30 mouse cellular contexts compared by ENCODE assay signal in genomic region chr17:37061435-37061834, GRCm38 (mm10). TPM values are rescaled to one million over a fixed set of nuclear protein-coding genes. Genes with fewer than 3 reads are reported as not detected.
DNase-seq lines count a peak whose midpoint lies in the region; ATAC-seq and TF ChIP-seq lines count a peak whose summit lies in the region.
"Had no signal": no experiment of that assay in that cellular context is flagged by ENCODE, and none has a peak within 500 bp of the region (broad histone marks: within the 10 kb centered on the region; RNA-seq: fewer than 3 reads in every experiment).

No protein-coding gene starts in this region.

- no peak for TF ChIP-seq CTCF in layer of hippocampus, adult 2 months (conservative IDR thresholded peaks at IDR 0.05)
- no peak for TF ChIP-seq CTCF in Patski (IDR thresholded peaks at IDR 0.05)
- no peak for TF ChIP-seq CTCF in olfactory bulb, adult 2 months (IDR thresholded peaks at IDR 0.05; ENCODE audit: insufficient read depth, low read depth, low read length)

- in situ Hi-C loops in Patski (cut with MboI; ENCODE audit: low pct_unique_long_range_greater_than_20kb): loop anchor here (25.0 kb wide), 1 partner anchor 799 kb away; the partner anchor contains the start of genes Rpp21 and Trim39

- POLR2A ChIA-PET in Patski (lab: Charles Lee): interaction anchor here (1.1 to 2.1 kb wide), 2 partner anchors 8 to 16 kb away, joined by 4 to 5 read pairs; partner anchors contain the start of gene Gabbr1

- peak; percentile 71 for ATAC-seq in Patski
- ATAC-seq: CD4-positive, CD25-positive, alpha-beta regulatory T cell, adult 4 months; hindbrain, embryonic 16.5 days had no signal

- DNase-seq in layer of hippocampus, adult 2 months (ENCODE audit: low spot score in 2 of 2): no peak
- no peak for DNase-seq in layer of hippocampus, adult 8-10 months (ENCODE audit: low spot score in 2 of 2)
- peak; percentile 85 for DNase-seq in Muller cell, postnatal 12 days (ENCODE audit: inconsistent ontology term)
- DNase-seq in Patski (ENCODE audit: low read depth, low spot score): no peak
- DNase-seq in heart, embryonic 10.5 days (ENCODE audit: low spot score): no peak
- no peak for DNase-seq in embryo, embryonic 9.5 days (ENCODE audit: extremely low spot score)
- DNase-seq: adrenal gland, adult 8-10 months; B cell, adult 2 months; cerebellum, adult 11-12 months; cerebellum, adult 9-10 months; cerebellum, postnatal 25 days; gastrocnemius, adult 2 months; gastrocnemius, postnatal 25 days; heart, postnatal 36 days; kidney, adult 18-20 months had no signal

- H3K4me1 ChIP-seq in olfactory bulb, adult 2 months (ENCODE audit: control insufficient read depth, insufficient read depth, low read length): peaks cover 14% of the 10 kb centered on the region
- H3K4me1 ChIP-seq in heart, embryonic 10.5 days: no peaks in the 10 kb centered on the region
- H3K4me1 ChIP-seq: embryonic facial prominence, embryonic 10.5 days; heart, embryonic 13.5 days had no signal

- H3K27ac ChIP-seq in layer of hippocampus, adult 2 months: peak overlapping the region; percentile 84
- H3K27ac ChIP-seq in olfactory bulb, adult 2 months (ENCODE audit: insufficient read depth, low read depth, low read length): peak overlapping the region; percentile 83; the same call in 1 of the 2 replicates
- no peak overlapping the region for H3K27ac ChIP-seq in heart, embryonic 10.5 days
- H3K27ac ChIP-seq: embryonic facial prominence, embryonic 10.5 days; forebrain, embryonic 10.5 days; gastrocnemius, adult 2 months; heart, embryonic 13.5 days had no signal

- no peak for TF ChIP-seq POLR2A in olfactory bulb, adult 2 months (IDR thresholded peaks at IDR 0.05; ENCODE audit: insufficient read depth, low read depth, low read length)

- CTCF ChIA-PET in Patski (lab: Charles Lee): interaction anchor here (0.9 to 2.4 kb wide), 5 partner anchors 8 to 169 kb away, joined by 3 to 9 read pairs (median 3); no protein-coding TSS in a partner anchor

- H3K4me3 ChIP-seq in layer of hippocampus, adult 2 months: no peak overlapping the region; the same call in 1 of the 2 replicates
- H3K4me3 ChIP-seq in olfactory bulb, adult 2 months (ENCODE audit: insufficient read depth, low read depth, low read length): no peak overlapping the region
- H3K4me3 ChIP-seq in heart, embryonic 10.5 days: no peak overlapping the region
- H3K4me3 ChIP-seq: embryonic facial prominence, embryonic 10.5 days; erythroblast, embryonic 14.5 days; forebrain, embryonic 10.5 days; gastrocnemius, adult 2 months; heart, embryonic 13.5 days had no signal

- WGBS in olfactory bulb, adult 2 months: 22% methylated on average over 3 of the region's 3 CpGs
- WGBS in heart, embryonic 10.5 days: 92% methylated on average over 3 of the region's 3 CpGs

- no peaks in the 10 kb centered on the region for H3K27me3 ChIP-seq in Patski
- H3K27me3 ChIP-seq in heart, embryonic 10.5 days (ENCODE audit: insufficient read depth, poor library complexity, severe bottlenecking): no peaks in the 10 kb centered on the region
- H3K27me3 ChIP-seq: heart, embryonic 13.5 days had no signal

- H3K36me3 ChIP-seq in heart, embryonic 10.5 days: peaks cover 80% of the 10 kb centered on the region

- no peaks in the 10 kb centered on the region for H3K9me3 ChIP-seq in heart, embryonic 10.5 days
- H3K9me3 ChIP-seq: embryonic facial prominence, embryonic 10.5 days; forebrain, embryonic 10.5 days; G1E; heart, embryonic 13.5 days had no signal

RNA-seq across cellular contexts. Expression of gene Gabbr1, which starts 15.7 kb away (rescaled TPM):
- 100 to 1,000 TPM; 682 to 738 TPM for total RNA-seq in layer of hippocampus, adult 2 months (2021)
- 100 to 1,000 TPM; 595 to 693 (median 673) TPM for total RNA-seq in layer of hippocampus, adult 8-10 months (2022)
- polyA plus RNA-seq in Patski (2021): 44.4 TPM
- 220 and 221 TPM in 2 replicates for polyA plus RNA-seq in olfactory bulb, adult 2 months (2012; ENCODE audit: insufficient read depth, insufficient read length, low replicate concordance, missing spikeins)
- polyA plus RNA-seq in heart, embryonic 10.5 days (2016; fragmentation: Nextera tagmentation; extraction: Ambion mirVana): 5.8 and 9.6 TPM in 2 replicates

RNA-seq across cellular contexts. Expression of gene Olfr90, which starts 26.9 kb away (rescaled TPM):
- not detected for total RNA-seq in layer of hippocampus, adult 2 months (2021)
- not detected for total RNA-seq in layer of hippocampus, adult 8-10 months (2022)
- polyA plus RNA-seq in Patski (2021): not detected
- not detected in 2 replicates for polyA plus RNA-seq in olfactory bulb, adult 2 months (2012; ENCODE audit: insufficient read depth, insufficient read length, low replicate concordance, missing spikeins)
- not detected in 2 replicates for polyA plus RNA-seq in heart, embryonic 10.5 days (2016; fragmentation: Nextera tagmentation; extraction: Ambion mirVana)
- total RNA-seq: adrenal gland, adult 8-10 months; gastrocnemius, adult 2 months; gastrocnemius, postnatal 25 days; granulocyte monocyte progenitor cell, adult 5-6 weeks; heart, adult 8-10 months; heart, postnatal 36 days had no signal
- polyA plus RNA-seq: embryonic facial prominence, embryonic 10.5 days; embryonic facial prominence, embryonic 14.5 days; erythroblast, embryonic 14.5 days; forebrain, embryonic 10.5 days; G1E; heart, embryonic 13.5 days; heart, postnatal 0 days; hindbrain, embryonic 11.5 days; intestine, embryonic 14.5 days had no signal

RNA-seq across cellular contexts. Expression of gene Olfr91, which starts 36.6 kb away (rescaled TPM):
- total RNA-seq in layer of hippocampus, adult 2 months (2021): not detected
- total RNA-seq in layer of hippocampus, adult 8-10 months (2022): not detected
- polyA plus RNA-seq in Patski (2021): not detected
- polyA plus RNA-seq in olfactory bulb, adult 2 months (2012; ENCODE audit: insufficient read depth, insufficient read length, low replicate concordance, missing spikeins): not detected in 2 replicates
- polyA plus RNA-seq in heart, embryonic 10.5 days (2016; fragmentation: Nextera tagmentation; extraction: Ambion mirVana): 0.15 TPM in 1 of 2 replicates, not detected in the other
- total RNA-seq: adrenal gland, adult 8-10 months; adrenal gland, postnatal 4 days; gastrocnemius, adult 2 months; gastrocnemius, postnatal 25 days; granulocyte monocyte progenitor cell, adult 5-6 weeks; heart, adult 8-10 months; heart, postnatal 36 days had no signal
- polyA plus RNA-seq: CD4-positive, CD25-positive, alpha-beta regulatory T cell, adult 4 months; embryonic facial prominence, embryonic 10.5 days; erythroblast, embryonic 14.5 days; forebrain, embryonic 10.5 days; G1E; heart, embryonic 13.5 days; heart, postnatal 0 days; hindbrain, embryonic 16.5 days; intestine, embryonic 14.5 days had no signal

RNA-seq across cellular contexts. Expression of gene Mog, which starts 38.2 kb away (rescaled TPM):
- 10 to 100 TPM; 42.6 to 45.6 TPM for total RNA-seq in layer of hippocampus, adult 2 months (2021)
- 10 to 100 TPM; 35.6 to 57.5 (median 47.8) TPM for total RNA-seq in layer of hippocampus, adult 8-10 months (2022)
- 0.10 TPM for polyA plus RNA-seq in Patski (2021)
- not detected in 2 replicates for polyA plus RNA-seq in olfactory bulb, adult 2 months (2012; ENCODE audit: insufficient read depth, insufficient read length, low replicate concordance, missing spikeins)
- polyA plus RNA-seq in heart, embryonic 10.5 days (2016; fragmentation: Nextera tagmentation; extraction: Ambion mirVana): 0.10 and 0.14 TPM in 2 replicates
- total RNA-seq: adrenal gland, adult 8-10 months; adrenal gland, postnatal 4 days; gastrocnemius, adult 2 months; gastrocnemius, postnatal 25 days; granulocyte monocyte progenitor cell, adult 5-6 weeks; heart, adult 8-10 months; heart, postnatal 36 days had no signal
- polyA plus RNA-seq: CD4-positive, CD25-positive, alpha-beta regulatory T cell, adult 4 months; erythroblast, embryonic 14.5 days; G1E; heart, embryonic 13.5 days; heart, postnatal 0 days had no signal

RNA-seq across cellular contexts. Expression of gene Olfr92, which starts 58.5 kb away (rescaled TPM):
- not detected for total RNA-seq in layer of hippocampus, adult 2 months (2021)
- not detected for total RNA-seq in layer of hippocampus, adult 8-10 months (2022)
- polyA plus RNA-seq in Patski (2021): not detected
- not detected in 2 replicates for polyA plus RNA-seq in olfactory bulb, adult 2 months (2012; ENCODE audit: insufficient read depth, insufficient read length, low replicate concordance, missing spikeins)
- polyA plus RNA-seq in heart, embryonic 10.5 days (2016; fragmentation: Nextera tagmentation; extraction: Ambion mirVana): not detected in 2 replicates
- total RNA-seq: adrenal gland, adult 8-10 months; adrenal gland, postnatal 4 days; G1E; gastrocnemius, adult 2 months; gastrocnemius, postnatal 25 days; granulocyte monocyte progenitor cell, adult 5-6 weeks; heart, adult 8-10 months; heart, postnatal 36 days had no signal
- polyA plus RNA-seq: CD4-positive, CD25-positive, alpha-beta regulatory T cell, adult 4 months; embryonic facial prominence, embryonic 10.5 days; embryonic facial prominence, embryonic 14.5 days; erythroblast, embryonic 14.5 days; forebrain, embryonic 10.5 days; G1E; heart, embryonic 13.5 days; heart, postnatal 0 days; hindbrain, embryonic 11.5 days; hindbrain, embryonic 16.5 days; intestine, embryonic 14.5 days had no signal
